Comparison of ENCODE assay signal across 17 mouse cellular contexts in genomic region chr10:126071714-126072057, GRCm38 (mm10).
A peak's percentile ranks its signal among the peaks of the same experiment; 100 is the strongest.
DNase-seq lines count a peak whose midpoint lies in the region; ATAC-seq lines count a peak whose summit lies in the region.
"Had no signal": no experiment of that assay in that cellular context is flagged by ENCODE, and none has a peak within 500 bp of the region (broad histone marks: within the 10 kb centered on the region; RNA-seq: fewer than 3 reads in every experiment).

No protein-coding gene starts in this region.

- H3K4me3 ChIP-seq in forebrain, embryonic 10.5 days = no peak overlapping the region
- H3K4me3 ChIP-seq in forebrain, embryonic 11.5 days (ENCODE audit: low read depth, low read length) = no peak overlapping the region
- no peak overlapping the region for H3K4me3 ChIP-seq in neural tube, embryonic 12.5 days
- H3K4me3 ChIP-seq in neural tube, embryonic 15.5 days (replicated peaks) = no peak overlapping the region
- H3K4me3 ChIP-seq in hindbrain, embryonic 16.5 days (ENCODE audit: low read length) = no peak overlapping the region
- H3K4me3 ChIP-seq in neural tube, embryonic 14.5 days (ENCODE audit: low read depth, low read length) = no peak overlapping the region
- H3K4me3 ChIP-seq: heart, embryonic 12.5 days; limb, embryonic 15.5 days had no signal

- H3K4me1 ChIP-seq in forebrain, embryonic 10.5 days = peaks cover 13% of the 10 kb centered on the region
- no peaks in the 10 kb centered on the region for H3K4me1 ChIP-seq in forebrain, embryonic 11.5 days (replicated peaks; ENCODE audit: control insufficient read depth, insufficient read depth, low read length)
- peaks cover 6% of the 10 kb centered on the region; the same call in 1 of the 2 replicates for H3K4me1 ChIP-seq in neural tube, embryonic 12.5 days
- H3K4me1 ChIP-seq in neural tube, embryonic 15.5 days = 0 out of 2 replicates have a peak, but pooled peaks cover 6% of the 10 kb centered on the region
- H3K4me1 ChIP-seq in hindbrain, embryonic 16.5 days (ENCODE audit: control insufficient read depth, insufficient read depth, low read depth, low read length) = peaks cover 6% of the 10 kb centered on the region
- H3K4me1 ChIP-seq in neural tube, embryonic 14.5 days (ENCODE audit: control insufficient read depth, insufficient read depth, low read length) = no peaks in the 10 kb centered on the region
- H3K4me1 ChIP-seq: heart, embryonic 12.5 days had no signal

- H3K4me2 ChIP-seq in forebrain, embryonic 11.5 days (ENCODE audit: low read depth, low read length, severe bottlenecking) = no peak overlapping the region
- H3K4me2 ChIP-seq in neural tube, embryonic 12.5 days (replicated peaks) = no peak overlapping the region
- H3K4me2 ChIP-seq in neural tube, embryonic 15.5 days = no peak overlapping the region
- H3K4me2 ChIP-seq in hindbrain, embryonic 16.5 days (ENCODE audit: low read length) = no peak overlapping the region; the same call in 1 of the 2 replicates
- no peak overlapping the region for H3K4me2 ChIP-seq in neural tube, embryonic 14.5 days (ENCODE audit: low read depth, low read length)
- H3K4me2 ChIP-seq: heart, embryonic 12.5 days; limb, embryonic 15.5 days had no signal

- H3K27me3 ChIP-seq in forebrain, embryonic 10.5 days (ENCODE audit: poor library complexity, severe bottlenecking) = no peaks in the 10 kb centered on the region
- no peaks in the 10 kb centered on the region for H3K27me3 ChIP-seq in forebrain, embryonic 11.5 days (ENCODE audit: control insufficient read depth, insufficient read depth, low read length)
- H3K27me3 ChIP-seq in neural tube, embryonic 12.5 days (replicated peaks) = no peaks in the 10 kb centered on the region
- H3K27me3 ChIP-seq in neural tube, embryonic 15.5 days (replicated peaks) = no peaks in the 10 kb centered on the region
- H3K27me3 ChIP-seq in hindbrain, embryonic 16.5 days (replicated peaks; ENCODE audit: control insufficient read depth, insufficient read depth, low read length) = no peaks in the 10 kb centered on the region
- H3K27me3 ChIP-seq in neural tube, embryonic 14.5 days (ENCODE audit: control insufficient read depth, insufficient read depth, low read length) = no peaks in the 10 kb centered on the region
- H3K27me3 ChIP-seq: heart, embryonic 12.5 days; limb, embryonic 15.5 days had no signal

- WGBS in forebrain, embryonic 10.5 days = 79% methylated on average over 3 of the region's 3 CpGs
- 59% methylated on average over 3 of the region's 3 CpGs for WGBS in forebrain, embryonic 11.5 days
- WGBS in neural tube, embryonic 12.5 days = 63% methylated on average over 3 of the region's 3 CpGs
- WGBS in neural tube, embryonic 15.5 days = 61% methylated on average over 3 of the region's 3 CpGs
- WGBS in hindbrain, embryonic 16.5 days = 44% methylated on average over 3 of the region's 3 CpGs
- WGBS in neural tube, embryonic 14.5 days = 68% methylated on average over 3 of the region's 3 CpGs

- no peaks in the 10 kb centered on the region; the same call in 1 of the 2 replicates for H3K9me3 ChIP-seq in forebrain, embryonic 10.5 days
- no peaks in the 10 kb centered on the region for H3K9me3 ChIP-seq in forebrain, embryonic 11.5 days (ENCODE audit: control insufficient read depth, low read length)
- H3K9me3 ChIP-seq in neural tube, embryonic 12.5 days = no peaks in the 10 kb centered on the region
- no peaks in the 10 kb centered on the region for H3K9me3 ChIP-seq in neural tube, embryonic 15.5 days (replicated peaks)
- no peaks in the 10 kb centered on the region for H3K9me3 ChIP-seq in hindbrain, embryonic 16.5 days (ENCODE audit: control insufficient read depth, low read length)
- H3K9me3 ChIP-seq in neural tube, embryonic 14.5 days (ENCODE audit: control insufficient read depth, low read length) = no peaks in the 10 kb centered on the region
- H3K9me3 ChIP-seq: limb, embryonic 15.5 days had no signal

- no peak overlapping the region for H3K9ac ChIP-seq in forebrain, embryonic 11.5 days (ENCODE audit: low read length)
- no peak overlapping the region for H3K9ac ChIP-seq in neural tube, embryonic 12.5 days
- no peak overlapping the region for H3K9ac ChIP-seq in neural tube, embryonic 15.5 days (replicated peaks)
- H3K9ac ChIP-seq in hindbrain, embryonic 16.5 days (ENCODE audit: low read depth, low read length) = no peak overlapping the region
- no peak overlapping the region for H3K9ac ChIP-seq in neural tube, embryonic 14.5 days (replicated peaks; ENCODE audit: low read depth, low read length)
- H3K9ac ChIP-seq: heart, embryonic 12.5 days; limb, embryonic 15.5 days; liver, postnatal 0 days had no signal

- H3K36me3 ChIP-seq in forebrain, embryonic 10.5 days (replicated peaks) = no peaks in the 10 kb centered on the region
- H3K36me3 ChIP-seq in forebrain, embryonic 11.5 days (ENCODE audit: control insufficient read depth, insufficient read depth, low read length) = no peaks in the 10 kb centered on the region
- no peaks in the 10 kb centered on the region for H3K36me3 ChIP-seq in neural tube, embryonic 12.5 days
- H3K36me3 ChIP-seq in neural tube, embryonic 15.5 days = no peaks in the 10 kb centered on the region
- H3K36me3 ChIP-seq in hindbrain, embryonic 16.5 days (ENCODE audit: control insufficient read depth, insufficient read depth, low read length) = no peaks in the 10 kb centered on the region
- no peaks in the 10 kb centered on the region for H3K36me3 ChIP-seq in neural tube, embryonic 14.5 days (ENCODE audit: control insufficient read depth, insufficient read depth, low read length)
- H3K36me3 ChIP-seq: heart, embryonic 12.5 days; limb, embryonic 15.5 days had no signal

- H3K27ac ChIP-seq in forebrain, embryonic 10.5 days = peak overlapping the region; percentile 20; the same call in 1 of the 2 replicates
- no peak overlapping the region for H3K27ac ChIP-seq in forebrain, embryonic 11.5 days (ENCODE audit: low read depth, low read length)
- H3K27ac ChIP-seq in neural tube, embryonic 12.5 days = no peak overlapping the region
- no peak overlapping the region for H3K27ac ChIP-seq in neural tube, embryonic 15.5 days (replicated peaks)
- H3K27ac ChIP-seq in hindbrain, embryonic 16.5 days (ENCODE audit: low read depth, low read length) = no peak overlapping the region
- no peak overlapping the region for H3K27ac ChIP-seq in neural tube, embryonic 14.5 days (ENCODE audit: low read depth, low read length)

- DNase-seq in forebrain, embryonic 10.5 days (ENCODE audit: extremely low spot score, low spot score) = no peak
- no peak for DNase-seq in forebrain, embryonic 11.5 days (ENCODE audit: low spot score)
- DNase-seq in cerebellum, adult 11 months = no peak
- DNase-seq in gastrocnemius, postnatal 4 days (ENCODE audit: low spot score in 2 of 2) = no peak
- DNase-seq: cerebellum, adult 18-20 months; gastrocnemius, postnatal 36 days; heart, postnatal 36 days; kidney, adult 11 months; liver, postnatal 0 days; right cerebral cortex, adult 18-20 months; thymus, postnatal 14 days had no signal

- no peak for ATAC-seq in forebrain, embryonic 11.5 days (replicated peaks; ENCODE audit: low FRiP score)
- peak; percentile 48 for ATAC-seq in neural tube, embryonic 12.5 days (ENCODE audit: low FRiP score, low read depth)
- ATAC-seq in neural tube, embryonic 15.5 days (ENCODE audit: low FRiP score) = no peak
- ATAC-seq in hindbrain, embryonic 16.5 days = peak; percentile 84; the same call in 1 of the 2 replicates
- ATAC-seq in neural tube, embryonic 14.5 days (ENCODE audit: low read depth) = 0 out of 2 replicates have a peak, but pooled peaks have one; percentile 24
- ATAC-seq: liver, postnatal 0 days had no signal

Comparison
In these comparisons a context has a peak if more than half of its experiments do, and no peak if none do; other contexts are left out.
1. ATAC-seq: peak in neural tube, embryonic 12.5 days (single experiment), hindbrain, embryonic 16.5 days (single experiment) and neural tube, embryonic 14.5 days (single experiment); none in forebrain, embryonic 11.5 days (single experiment) and neural tube, embryonic 15.5 days (single experiment).